Mouse (Mus musculus) testis, adult 2 months (tissue): Measurements from ENCODE around the gene Arhgap44.

Experiments used
- CTCF ChIP-seq: fragments of 200-500 bp; IDR thresholded peaks from 2 replicates; pipeline ENCODE4 v1.5.1; 2012; ENCODE audit warnings: low read depth, mild to moderate bottlenecking, inconsistent platforms, low read length, moderate library complexity; ENCODE audit not compliant: control insufficient read depth, insufficient read depth, insufficient replicate concordance
- POLR2A ChIP-seq: fragments of 200-500 bp; IDR thresholded peaks from 2 replicates; pipeline ENCODE4 v1.6.1; 2012; ENCODE audit warnings: low read depth, mild to moderate bottlenecking, inconsistent platforms, low read length, moderate library complexity; ENCODE audit not compliant: control insufficient read depth

DNA sequence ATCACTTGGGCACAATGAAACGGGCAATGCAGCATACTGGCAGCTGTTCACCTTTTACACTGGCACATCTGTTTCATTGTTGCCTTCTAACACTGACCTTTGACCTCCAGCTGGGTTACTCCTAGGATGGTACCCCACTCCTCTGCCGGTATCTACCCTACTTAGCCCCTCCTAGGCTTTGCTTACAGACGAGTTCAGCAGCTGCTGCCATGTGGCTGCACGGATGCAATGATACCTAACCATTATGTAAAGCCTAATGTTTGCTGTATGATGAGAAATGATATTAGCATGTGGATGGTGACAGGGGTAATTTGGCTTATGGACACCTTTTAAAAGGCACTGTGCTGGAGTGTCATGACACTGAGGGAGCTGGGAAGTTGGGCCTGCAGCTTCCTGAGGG lies 55.6 kb downstream of the Arhgap44 start:
- TF ChIP-seq CTCF: no peak
- no peak for TF ChIP-seq POLR2A
